Comparison of ENCODE assay signal across 17 mouse cellular contexts in genomic region chr1:191854716-191855115, GRCm38 (mm10). TPM values are rescaled to one million over a fixed set of nuclear protein-coding genes. Genes with fewer than 3 reads are reported as not detected.
DNase-seq lines count a peak whose midpoint lies in the region; ATAC-seq and TF ChIP-seq lines count a peak whose summit lies in the region.
"Had no signal": no experiment of that assay in that cellular context is flagged by ENCODE, and none has a peak within 500 bp of the region (broad histone marks: within the 10 kb centered on the region; RNA-seq: fewer than 3 reads in every experiment).

No protein-coding gene starts in this region.

- WGBS in bone marrow, adult 2 months = 62% methylated on average over 5 of the region's 5 CpGs
- WGBS in liver, embryonic 13.5 days (ENCODE audit: insufficient replicate concordance) = 63% methylated on average over 5 of the region's 5 CpGs

- H3K4me1 ChIP-seq in MEL (ENCODE audit: control insufficient read depth in 1 of 2, insufficient read depth in 2 of 2, low read length in 2 of 2) = peaks cover 16 to 45% of the 10 kb centered on the region in 2 experiments
- H3K4me1 ChIP-seq in bone marrow, adult 2 months (ENCODE audit: control insufficient read depth, insufficient read depth, low read length) = peaks cover 2% of the 10 kb centered on the region; the same call in 1 of the 2 replicates
- H3K4me1 ChIP-seq in liver, embryonic 13.5 days (replicated peaks) = peaks cover 62% of the 10 kb centered on the region
- H3K4me1 ChIP-seq: neural tube, embryonic 13.5 days had no signal

- TF ChIP-seq RAD21 in MEL (IDR thresholded peaks at IDR 0.05; ENCODE audit: low read depth, low read length) = no peak

- peak overlapping the region; percentile 87 for H3K27ac ChIP-seq in MEL (ENCODE audit: control insufficient read depth, low read depth, low read length)
- H3K27ac ChIP-seq in bone marrow, adult 2 months (ENCODE audit: control insufficient read depth, insufficient read depth, low read depth, low read length, poor library complexity) = peak overlapping the region; percentile 88
- peak overlapping the region; percentile 98 for H3K27ac ChIP-seq in liver, embryonic 13.5 days
- H3K27ac ChIP-seq: gastrocnemius, adult 2 months; neural tube, embryonic 13.5 days had no signal

- TF ChIP-seq POLR2A in MEL (IDR thresholded peaks at IDR 0.05; ENCODE audit: control insufficient read depth in 1 of 2, insufficient read depth in 1 of 2, low read depth in 1 of 2, low read length in 2 of 2, poor library complexity in 1 of 2) = no peak
- no peak for TF ChIP-seq POLR2A in bone marrow, adult 2 months (IDR thresholded peaks at IDR 0.05; ENCODE audit: borderline replicate concordance, control insufficient read depth, low read depth, low read length)

- H3K27me3 ChIP-seq in MEL (ENCODE audit: control insufficient read depth in 1 of 2, insufficient read depth in 2 of 2, low read length in 2 of 2) = no peaks in the 10 kb centered on the region
- H3K27me3 ChIP-seq in liver, embryonic 13.5 days = no peaks in the 10 kb centered on the region
- H3K27me3 ChIP-seq: neural tube, embryonic 13.5 days had no signal

- no peak for ATAC-seq in liver, embryonic 13.5 days (ENCODE audit: low read depth)
- ATAC-seq: forebrain, postnatal 0 days; lung, postnatal 0 days had no signal

- H3K4me3 ChIP-seq in MEL (ENCODE audit: control insufficient read depth in 1 of 2, insufficient read depth in 1 of 2, low read depth in 2 of 2, low read length in 2 of 2) = no peak overlapping the region
- no peak overlapping the region for H3K4me3 ChIP-seq in bone marrow, adult 2 months (replicated peaks; ENCODE audit: control insufficient read depth, low read depth, low read length)
- H3K4me3 ChIP-seq in liver, embryonic 13.5 days (replicated peaks) = peak overlapping the region; percentile 31
- H3K4me3 ChIP-seq: embryonic facial prominence, embryonic 10.5 days; gastrocnemius, adult 2 months; neural tube, embryonic 13.5 days had no signal

- TF ChIP-seq EP300 in MEL (IDR thresholded peaks at IDR 0.05; ENCODE audit: low read depth in 1 of 2, low read length in 2 of 2) = no peak

- H3K9me3 ChIP-seq in MEL (replicated peaks; ENCODE audit: insufficient read depth, low read length) = no peaks in the 10 kb centered on the region
- no peaks in the 10 kb centered on the region for H3K9me3 ChIP-seq in liver, embryonic 13.5 days (replicated peaks)
- H3K9me3 ChIP-seq: embryonic facial prominence, embryonic 10.5 days; neural tube, embryonic 13.5 days had no signal

- TF ChIP-seq CTCF in MEL (IDR thresholded peaks at IDR 0.05 in 2 of 3, conservative IDR thresholded peaks at IDR 0.05 in 1 of 3; ENCODE audit: control insufficient read depth in 1 of 3, insufficient read depth in 1 of 3, low read depth in 2 of 3, low read length in 3 of 3, poor library complexity in 1 of 3, severe bottlenecking in 1 of 3) = no peak
- TF ChIP-seq CTCF in bone marrow, adult 2 months (IDR thresholded peaks at IDR 0.05; ENCODE audit: control insufficient read depth, insufficient read depth, low read length) = no peak

- H3K36me3 ChIP-seq in MEL (ENCODE audit: control insufficient read depth in 1 of 2, insufficient read depth in 2 of 2, low read length in 2 of 2) = peaks cover 0 to 28% of the 10 kb centered on the region in 2 experiments; a peak in 2 of 4 replicates
- H3K36me3 ChIP-seq in liver, embryonic 13.5 days = no peaks in the 10 kb centered on the region
- H3K36me3 ChIP-seq: embryonic facial prominence, embryonic 10.5 days; neural tube, embryonic 13.5 days had no signal

- peak overlapping the region; percentile 34 for H3K9ac ChIP-seq in MEL (ENCODE audit: control insufficient read depth, low read depth, low read length, poor library complexity, severe bottlenecking)
- H3K9ac ChIP-seq in liver, embryonic 13.5 days = peak overlapping the region; percentile 75
- H3K9ac ChIP-seq: forebrain, postnatal 0 days; neural tube, embryonic 13.5 days had no signal

- peak; percentile 23 for DNase-seq in layer of hippocampus, adult 11-12 months (ENCODE audit: low spot score)
- no peak for DNase-seq in layer of hippocampus, adult 9-10 months (ENCODE audit: low spot score)
- no peak for DNase-seq in MEL (ENCODE audit: low read depth, low spot score)
- no peak for DNase-seq in liver, embryonic 13.5 days
- no peak for DNase-seq in retina, embryonic 14.5 days (ENCODE audit: low spot score)
- no peak for DNase-seq in yolk sac, embryonic 10.5 days (ENCODE audit: low spot score)
- DNase-seq in cerebellum, adult 18-20 months = no peak
- DNase-seq: cerebellum, adult 11-12 months; forebrain, postnatal 0 days; gastrocnemius, adult 2 months; heart, adult 18-20 months; kidney, adult 8-10 months; right cerebral cortex, postnatal 4 days had no signal

- no peaks in the 10 kb centered on the region for H3K79me2 ChIP-seq in MEL (ENCODE audit: control insufficient read depth, insufficient read depth, low read length, poor library complexity)

- peak overlapping the region; percentile 74 for H3K4me2 ChIP-seq in liver, embryonic 13.5 days
- H3K4me2 ChIP-seq: neural tube, embryonic 13.5 days had no signal

TF ChIP-seq in MEL, 35 proteins besides CTCF, POLR2A, EP300 and RAD21:
- no peak for TF ChIP-seq SMC3 (IDR thresholded peaks at IDR 0.05; ENCODE audit: low read depth, low read length)
- no peak for TF ChIP-seq ETS1 (IDR thresholded peaks at IDR 0.05; ENCODE audit: low read depth, low read length)
- TF ChIP-seq ELF1 (IDR thresholded peaks at IDR 0.05; ENCODE audit: low read depth, low read length) = no peak
- no peak for TF ChIP-seq TBP (IDR thresholded peaks at IDR 0.05; ENCODE audit: low read depth, low read length)
- no peak for TF ChIP-seq TCF12 (IDR thresholded peaks at IDR 0.05; ENCODE audit: low read depth, low read length)
- TF ChIP-seq MAX (IDR thresholded peaks at IDR 0.05; ENCODE audit: low read length) = no peak
- no peak for TF ChIP-seq ZC3H11A (IDR thresholded peaks at IDR 0.05; ENCODE audit: low read depth, low read length)
- no peak for TF ChIP-seq SIN3A (IDR thresholded peaks at IDR 0.05; ENCODE audit: low read length)
- no peak for TF ChIP-seq GATA1 (IDR thresholded peaks at IDR 0.05; ENCODE audit: low read depth, low read length)
- no peak for TF ChIP-seq UBTF (IDR thresholded peaks at IDR 0.05; ENCODE audit: borderline replicate concordance, insufficient read depth, low read depth, low read length)
- TF ChIP-seq MEF2A (IDR thresholded peaks at IDR 0.05; ENCODE audit: extremely low read depth, insufficient replicate concordance, low read depth, low read length, poor library complexity, severe bottlenecking) = no peak
- no peak for TF ChIP-seq JUND (IDR thresholded peaks at IDR 0.05; ENCODE audit: low read depth, low read length)
- no peak for TF ChIP-seq HCFC1 (IDR thresholded peaks at IDR 0.05; ENCODE audit: low read depth, low read length)

RNA-seq across cellular contexts. Expression of gene Nek2, which starts 33.5 kb away (rescaled TPM):
- 34.9 and 35.8 TPM in 2 replicates for total RNA-seq in MEL (2012; rRNA removed)
- polyA plus RNA-seq in MEL (2012; ENCODE audit: insufficient read depth in 1 of 2, insufficient read length in 2 of 2, low read depth in 1 of 2, low replicate concordance in 2 of 2, missing spikeins in 1 of 2) = 10 to 100 TPM in 1 of 2 experiments, not detected in 1; 56.5 TPM
- 23.5 and 26.9 TPM in 2 replicates for polyA plus RNA-seq in bone marrow, adult 2 months (2011; ENCODE audit: insufficient read depth, insufficient read length, low replicate concordance, missing spikeins)
- polyA plus RNA-seq in liver, embryonic 13.5 days (2015; fragmentation: Nextera tagmentation; extraction: Ambion mirVana) = 39.3 and 45.7 TPM in 2 replicates

RNA-seq across cellular contexts. Expression of gene Slc30a1, which starts 51.9 kb away (rescaled TPM):
- total RNA-seq in MEL (2012; rRNA removed) = 10.2 and 10.7 TPM in 2 replicates
- polyA plus RNA-seq in MEL (2012; ENCODE audit: insufficient read depth in 1 of 2, insufficient read length in 2 of 2, low read depth in 1 of 2, low replicate concordance in 2 of 2, missing spikeins in 1 of 2) = 10 to 100 TPM in 1 of 2 experiments, not detected in 1; 10.4 TPM
- 5.0 and 7.9 TPM in 2 replicates for polyA plus RNA-seq in bone marrow, adult 2 months (2011; ENCODE audit: insufficient read depth, insufficient read length, low replicate concordance, missing spikeins)
- 2.7 and 3.0 TPM in 2 replicates for polyA plus RNA-seq in liver, embryonic 13.5 days (2015; fragmentation: Nextera tagmentation; extraction: Ambion mirVana)
